Mouse (Mus musculus) E14TG2a.4 (cell line): ENCODE measurements at regions not wholly inside any gene's neighbourhood (a gene's known extent, or its start where the extent isn't known, plus 50 kb on each side); places are given as distances from the start of the nearest gene placed in this dataset.

Experiments
- CTCF ChIP-seq: conservative IDR thresholded peaks from 2 replicates; pipeline ENCODE4 v1.5.1; 2014; ENCODE audit warnings: low read length
- NANOG ChIP-seq: IDR thresholded peaks from 2 replicates; pipeline ENCODE4 v1.6.1; 2014; ENCODE audit warnings: borderline replicate concordance, low read length, mixed read lengths

- TF ChIP-seq CTCF (no peak), NANOG (no peak)
Measured at GRCm38 (mm10) chrX:118596346-118596622, 115.7 kb upstream of the Tgif2lx1 start.
